Mouse (Mus musculus): ENCODE results near the gene Klb. TPM values are rescaled to one million over a fixed set of nuclear protein-coding genes. Genes with fewer than 3 reads are reported as not detected.

The Klb gene
- polyA plus RNA-seq, 1 experiment from 2014 or later: not detected

DNA sequence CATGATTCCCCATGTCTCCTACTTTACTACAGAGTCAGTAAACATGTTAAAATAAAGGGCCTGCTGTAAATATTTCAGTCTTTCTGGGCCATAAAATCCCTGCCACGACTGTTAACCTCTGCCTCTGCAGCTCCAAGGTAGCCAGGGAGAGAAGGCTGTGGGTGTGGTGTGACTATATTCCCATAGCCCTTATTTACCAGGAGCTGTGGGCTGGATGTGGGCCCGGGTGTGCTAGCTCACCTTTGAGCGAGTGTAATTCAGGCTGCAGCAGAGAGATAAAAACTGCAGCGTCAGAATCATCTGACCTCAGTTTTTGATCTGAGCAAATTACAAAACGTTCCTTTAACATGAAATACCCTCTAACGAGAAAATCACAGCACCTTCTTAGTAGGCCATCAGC is 72.7 kb downstream of the Klb start:
- no peak overlapping the region for H3K27ac ChIP-seq
- no peaks in the 10 kb centered on the region for H3K27me3 ChIP-seq
- no peak overlapping the region for H3K4me3 ChIP-seq
- no peak overlapping the region for H3K9ac ChIP-seq
- H3K36me3 ChIP-seq: peaks cover 64% of the 10 kb centered on the region
- ATAC-seq (replicated peaks; ENCODE audit: insufficient number of reproducible peaks, insufficient read depth, low FRiP score, low read depth): no peak
- WGBS: 75% methylated on average over 6 of the region's 6 CpGs
- peaks cover 13% of the 10 kb centered on the region for H3K4me1 ChIP-seq (replicated peaks)
- H3K9me3 ChIP-seq (replicated peaks): no peaks in the 10 kb centered on the region
- H3K4me2 ChIP-seq: no peak overlapping the region

DNA sequence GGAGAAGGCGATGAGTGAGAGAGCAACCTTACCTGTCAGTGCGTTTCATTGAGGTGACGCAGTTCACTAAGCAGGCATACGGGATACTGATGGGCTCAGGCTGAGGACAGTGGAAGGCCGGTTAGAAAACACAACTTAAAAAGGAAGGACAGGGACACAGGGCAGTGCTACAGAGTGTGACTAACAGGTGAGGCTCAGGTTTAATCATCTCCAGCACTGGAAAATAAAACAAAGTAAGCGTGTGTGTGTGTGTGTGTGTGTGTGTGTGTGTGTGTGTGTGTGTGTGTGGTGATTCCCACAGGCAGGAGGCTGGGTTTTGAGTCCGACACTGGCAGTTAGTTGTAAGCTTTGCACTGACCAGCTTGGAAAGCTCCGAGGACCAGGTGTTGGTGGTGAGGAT is 74.7 kb downstream of the Klb start:
- H3K9ac ChIP-seq: no peak overlapping the region
- no peaks in the 10 kb centered on the region for H3K27me3 ChIP-seq
- H3K36me3 ChIP-seq: peaks cover 69% of the 10 kb centered on the region
- 86% methylated on average over 8 of the region's 8 CpGs for WGBS
- no peaks in the 10 kb centered on the region for H3K4me1 ChIP-seq (replicated peaks)
- H3K27ac ChIP-seq: no peak overlapping the region
- ATAC-seq (replicated peaks; ENCODE audit: insufficient number of reproducible peaks, insufficient read depth, low FRiP score, low read depth): no peak
- H3K9me3 ChIP-seq (replicated peaks): no peaks in the 10 kb centered on the region
- H3K4me2 ChIP-seq: no peak overlapping the region
- H3K4me3 ChIP-seq: no peak overlapping the region

DNA sequence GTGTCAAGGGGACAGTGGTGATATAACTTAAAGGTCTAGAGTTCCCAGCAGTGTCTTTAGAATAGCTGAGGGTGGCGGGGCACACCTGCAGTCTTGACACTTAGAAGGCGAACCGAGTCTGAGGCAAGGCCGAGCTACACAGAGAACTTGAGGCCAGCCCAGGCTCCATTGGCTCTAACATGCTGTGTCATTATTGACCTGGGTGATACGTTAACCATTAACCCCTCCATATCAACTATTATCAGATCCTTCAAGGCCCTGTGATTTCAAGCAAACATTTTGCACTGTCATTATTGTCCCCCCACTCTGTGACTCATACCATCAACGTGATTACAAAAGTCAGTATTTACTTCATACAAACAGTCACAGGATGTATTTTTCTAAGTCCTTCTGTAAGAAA is 76.1 kb downstream of the Klb start:
- Histone ChIP-seq H3K4me2 (no peak overlapping the region), H3K27me3 (no peaks in the 10 kb centered on the region), H3K4me1 (replicated peaks) (no peaks in the 10 kb centered on the region), H3K4me3 (no peak overlapping the region), H3K9me3 (replicated peaks) (no peaks in the 10 kb centered on the region), H3K27ac (no peak overlapping the region), H3K36me3 (peaks cover 65% of the 10 kb centered on the region), H3K9ac (no peak overlapping the region)
- 87% methylated on average over 6 of the region's 6 CpGs for WGBS
- ATAC-seq (replicated peaks; ENCODE audit: insufficient number of reproducible peaks, insufficient read depth, low FRiP score, low read depth): no peak

DNA sequence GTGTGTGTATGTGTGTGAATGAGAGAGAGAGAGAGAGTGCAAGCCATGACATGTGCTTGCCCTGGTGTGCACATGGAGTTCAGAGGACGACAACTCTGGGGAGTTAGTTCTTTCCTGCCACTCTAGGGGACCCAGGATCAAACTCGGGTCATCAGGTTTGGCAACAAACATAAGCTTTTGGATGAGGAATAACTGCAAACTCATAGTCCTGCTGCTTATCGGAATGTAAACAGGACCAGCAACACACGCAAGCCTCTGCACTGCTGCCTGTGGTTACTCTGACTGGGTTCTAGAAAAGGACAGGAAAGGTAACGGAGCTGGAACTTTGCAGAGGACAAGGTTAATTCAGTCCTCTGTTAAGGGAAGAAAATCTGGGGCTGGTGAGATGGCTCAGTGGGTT is 77.1 kb downstream of the Klb start:
- ATAC-seq (replicated peaks; ENCODE audit: insufficient number of reproducible peaks, insufficient read depth, low FRiP score, low read depth): no peak
- H3K27ac ChIP-seq: no peak overlapping the region
- WGBS: 88% methylated on average over 5 of the region's 5 CpGs
- H3K36me3 ChIP-seq: peaks cover 55% of the 10 kb centered on the region
- H3K4me3 ChIP-seq: no peak overlapping the region
- H3K9ac ChIP-seq: no peak overlapping the region
- H3K9me3 ChIP-seq (replicated peaks): no peaks in the 10 kb centered on the region
- H3K4me1 ChIP-seq (replicated peaks): no peaks in the 10 kb centered on the region
- no peak overlapping the region for H3K4me2 ChIP-seq
- no peaks in the 10 kb centered on the region for H3K27me3 ChIP-seq

DNA sequence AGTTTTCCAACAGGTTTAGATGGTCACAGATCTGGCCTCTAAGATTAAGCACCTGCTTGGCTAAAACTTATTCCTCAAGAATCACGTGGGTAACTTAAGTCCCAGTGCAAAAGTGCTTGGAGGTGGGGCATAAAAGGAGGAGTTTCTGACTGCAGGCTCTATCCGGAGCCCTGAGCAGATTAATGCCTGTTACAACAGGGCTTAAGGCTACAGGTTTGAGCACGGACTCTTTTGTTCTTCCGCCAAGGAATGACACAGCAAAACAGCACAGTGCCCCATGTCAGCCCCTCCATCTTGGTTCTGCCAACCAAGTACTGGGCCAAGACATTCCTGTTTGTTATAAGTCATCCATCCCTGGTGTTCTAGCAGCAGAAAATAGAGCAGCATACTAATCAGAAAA is 80.2 kb downstream of the Klb start:
- Histone ChIP-seq H3K9me3 (replicated peaks) (no peaks in the 10 kb centered on the region), H3K9ac (no peak overlapping the region), H3K4me2 (no peak overlapping the region), H3K4me3 (no peak overlapping the region), H3K36me3 (peaks cover 25% of the 10 kb centered on the region; the same call in 1 of the 2 replicates), H3K27me3 (no peaks in the 10 kb centered on the region), H3K27ac (no peak overlapping the region), H3K4me1 (replicated peaks) (peaks cover 6% of the 10 kb centered on the region; the same call in 1 of the 2 replicates)
- 50% methylated on average over 4 of the region's 4 CpGs for WGBS
- ATAC-seq (replicated peaks; ENCODE audit: insufficient number of reproducible peaks, insufficient read depth, low FRiP score, low read depth): no peak

DNA sequence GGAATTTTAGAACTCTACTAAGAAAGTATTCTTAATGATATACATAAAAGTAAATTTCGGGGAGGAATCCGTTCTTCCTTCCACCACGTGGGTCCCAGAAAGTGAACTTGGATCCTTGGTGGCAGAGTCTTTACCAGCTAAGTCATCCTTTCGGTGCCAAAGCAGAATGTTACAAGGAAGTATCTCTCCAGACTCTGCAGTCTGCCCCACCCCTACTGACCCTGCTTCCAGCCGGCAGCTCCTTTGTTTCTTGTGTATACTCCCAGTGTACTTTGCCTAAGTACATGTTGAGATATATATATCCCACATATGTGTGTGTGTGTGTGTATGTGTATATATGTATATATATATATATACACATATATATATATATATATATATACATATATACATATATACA is 81.3 kb downstream of the Klb start:
- Histone ChIP-seq H3K9ac (no peak overlapping the region), H3K27ac (no peak overlapping the region), H3K9me3 (replicated peaks) (no peaks in the 10 kb centered on the region), H3K4me1 (replicated peaks) (peaks cover 10% of the 10 kb centered on the region; the same call in 1 of the 2 replicates), H3K4me3 (no peak overlapping the region), H3K36me3 (peaks cover 16% of the 10 kb centered on the region; the same call in 1 of the 2 replicates), H3K4me2 (no peak overlapping the region), H3K27me3 (no peaks in the 10 kb centered on the region)
- 83% methylated on average over 5 of the region's 5 CpGs for WGBS
- ATAC-seq (replicated peaks; ENCODE audit: insufficient number of reproducible peaks, insufficient read depth, low FRiP score, low read depth): no peak

Other genes starting within 250 kb of the Klb start
- 11.9 and 13.8 TPM in 2 replicates for gene Klhl5, start 240.8 kb upstream of the Klb start, polyA plus RNA-seq (2015; fragmentation: Nextera tagmentation; extraction: Ambion mirVana)
- 5.0 and 5.8 TPM in 2 replicates for gene Wdr19, start 148.6 kb upstream of the Klb start, polyA plus RNA-seq (2015; fragmentation: Nextera tagmentation; extraction: Ambion mirVana)
- gene Rfc1, start 12.6 kb upstream of the Klb start, polyA plus RNA-seq (2015; fragmentation: Nextera tagmentation; extraction: Ambion mirVana): 51.4 and 58.2 TPM in 2 replicates
- 539 and 574 TPM in 2 replicates for gene Rpl9, start 43.1 kb downstream of the Klb start, polyA plus RNA-seq (2015; fragmentation: Nextera tagmentation; extraction: Ambion mirVana)
- 54.4 and 55.3 TPM in 2 replicates for gene Lias, start 43.2 kb downstream of the Klb start, polyA plus RNA-seq (2015; fragmentation: Nextera tagmentation; extraction: Ambion mirVana)
- 60.2 and 70.3 TPM in 2 replicates for gene Ugdh, start 87.6 kb downstream of the Klb start, polyA plus RNA-seq (2015; fragmentation: Nextera tagmentation; extraction: Ambion mirVana)
- 0.92 and 1.1 TPM in 2 replicates for gene Gm43552, start 144.5 kb downstream of the Klb start, polyA plus RNA-seq (2015; fragmentation: Nextera tagmentation; extraction: Ambion mirVana)
- 112 and 113 TPM in 2 replicates for gene Smim14, start 188.9 kb downstream of the Klb start, polyA plus RNA-seq (2015; fragmentation: Nextera tagmentation; extraction: Ambion mirVana)
- 121 and 129 TPM in 2 replicates for gene Ube2k, start 188.9 kb downstream of the Klb start, polyA plus RNA-seq (2015; fragmentation: Nextera tagmentation; extraction: Ambion mirVana)

Data from heart, embryonic 15.5 days (tissue).